Mouse (Mus musculus): ENCODE data around the gene Nme6. TPM values are rescaled to one million over a fixed set of nuclear protein-coding genes. Genes with fewer than 3 reads are reported as not detected.
A peak's percentile ranks its signal among the peaks of the same experiment; 100 is the strongest.
"Not testable (repeated sequence)": the region's sequence is repeated elsewhere in the genome, so short reads cannot be mapped to it uniquely, and the experiment has no call there.

Nme6 gene
- polyA plus RNA-seq (2015; fragmentation: Nextera tagmentation; extraction: Ambion mirVana): 58.1 and 59.2 TPM in 2 replicates

DNA sequence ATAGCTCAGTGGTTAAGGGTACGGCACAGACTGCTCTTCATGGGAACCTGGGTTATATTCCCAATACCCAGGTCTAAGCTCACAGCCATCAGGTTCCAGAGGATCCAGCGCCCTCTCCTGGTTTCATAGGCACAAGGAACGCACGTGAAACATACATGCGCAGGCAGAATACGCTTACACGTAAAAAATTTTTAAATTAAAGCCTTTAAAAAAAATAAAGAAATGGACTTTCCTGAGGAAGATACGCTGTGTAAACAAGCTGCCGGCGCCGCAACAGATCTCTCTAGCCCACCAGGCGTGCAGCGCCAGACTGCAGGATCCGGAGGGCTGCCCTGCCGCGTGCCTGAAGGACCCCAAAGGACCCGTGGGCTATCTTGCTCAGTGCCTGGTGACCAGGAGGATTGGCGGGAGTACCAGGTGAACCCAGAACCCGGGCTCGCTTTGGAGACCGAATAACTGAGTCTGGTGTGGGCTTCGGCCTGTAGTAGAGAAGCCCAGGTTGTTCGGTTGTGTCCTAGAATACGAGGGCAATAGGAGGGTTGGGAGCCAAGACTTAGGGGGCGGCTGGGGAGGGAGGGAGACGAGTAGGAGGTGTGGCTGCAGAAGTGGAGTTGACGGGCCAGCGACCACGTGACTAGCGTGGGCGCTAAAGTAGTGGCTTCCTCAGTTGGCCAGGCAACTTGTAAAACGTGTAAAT, at the start of gene Nme6:
Gene Nme6, plus strand, starts transcription at position 359 of the 697 bp plus-strand sequence.
- Histone ChIP-seq H3K4me3 (ENCODE audit: low read length) (peak within 1 kb of the TSS; percentile 71), H3K4me1 (ENCODE audit: control insufficient read depth, insufficient read depth, low read length) (peaks cover 8% of the 10 kb centered on the region), H3K27me3 (ENCODE audit: control insufficient read depth, insufficient read depth, low read length) (no peaks in the 10 kb centered on the region), H3K4me2 (ENCODE audit: low read depth, low read length) (peak within 1 kb of the TSS; percentile 92), H3K9me3 (replicated peaks; ENCODE audit: control insufficient read depth, low read length) (no peaks in the 10 kb centered on the region), H3K27ac (ENCODE audit: low read length) (peak within 1 kb of the TSS; percentile 79), H3K36me3 (ENCODE audit: control insufficient read depth, insufficient read depth) (no peaks in the 10 kb centered on the region), H3K9ac (ENCODE audit: low read length) (peak within 1 kb of the TSS; percentile 79)
- under 1% methylated on average over 32 of the region's 32 CpGs for WGBS
- ATAC-seq (replicated peaks; ENCODE audit: extremely low read depth, insufficient read depth, low FRiP score): peak; percentile 94

DNA sequence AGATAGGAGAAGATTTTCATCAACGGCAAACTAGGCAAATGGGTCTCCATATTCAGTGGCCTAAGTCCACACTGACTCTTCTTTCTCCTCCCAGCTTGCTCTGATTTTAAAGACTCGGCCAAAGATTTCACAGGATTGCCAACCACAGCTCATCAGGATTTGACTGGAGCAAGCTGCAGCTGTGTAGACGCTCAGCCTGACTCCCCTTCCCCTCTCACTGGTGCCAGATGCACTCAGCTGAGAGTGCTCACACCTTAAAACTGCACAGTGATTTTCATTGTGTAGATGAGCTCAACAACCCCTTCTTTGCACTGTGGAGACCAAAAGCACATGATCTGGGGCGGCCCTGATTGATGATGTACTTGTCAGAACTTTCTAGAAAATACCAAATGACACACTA, 42.0 kb upstream of the Nme6 start, which contains the start of gene Fbxw27:
Gene Fbxw27, minus strand, starts transcription at position 101 of the 400 bp plus-strand sequence.
- not testable (repeated sequence) for ATAC-seq (replicated peaks; ENCODE audit: extremely low read depth, insufficient read depth, low FRiP score)

GRCm38 (mm10) chr9:109795221-109795620, 37.3 kb upstream of the Nme6 start:
- no peaks in the 10 kb centered on the region for H3K4me1 ChIP-seq (ENCODE audit: control insufficient read depth, insufficient read depth, low read length)
- H3K4me3 ChIP-seq (ENCODE audit: low read length): no peak overlapping the region
- no peaks in the 10 kb centered on the region for H3K9me3 ChIP-seq (replicated peaks; ENCODE audit: control insufficient read depth, low read length)
- H3K36me3 ChIP-seq (ENCODE audit: control insufficient read depth, insufficient read depth): no peaks in the 10 kb centered on the region
- WGBS: 79% methylated on average over 2 of the region's 2 CpGs
- H3K9ac ChIP-seq (ENCODE audit: low read length): no peak overlapping the region
- H3K4me2 ChIP-seq (ENCODE audit: low read depth, low read length): no peak overlapping the region
- no peaks in the 10 kb centered on the region for H3K27me3 ChIP-seq (ENCODE audit: control insufficient read depth, insufficient read depth, low read length)
- no peak overlapping the region for H3K27ac ChIP-seq (ENCODE audit: low read length)
- ATAC-seq (replicated peaks; ENCODE audit: extremely low read depth, insufficient read depth, low FRiP score): no peak

More for the DNA sequence above, 42.0 kb upstream of the Nme6 start, which contains the start of gene Fbxw27:
- not testable (repeated sequence) for H3K4me3 ChIP-seq (ENCODE audit: low read length); H3K36me3 ChIP-seq (ENCODE audit: control insufficient read depth, insufficient read depth); H3K27ac ChIP-seq (ENCODE audit: low read length); H3K4me2 ChIP-seq (ENCODE audit: low read depth, low read length); H3K27me3 ChIP-seq (ENCODE audit: control insufficient read depth, insufficient read depth, low read length); H3K4me1 ChIP-seq (ENCODE audit: control insufficient read depth, insufficient read depth, low read length); H3K9ac ChIP-seq (ENCODE audit: low read length); H3K9me3 ChIP-seq (replicated peaks; ENCODE audit: control insufficient read depth, low read length)
- 80% methylated on average over 4 of the region's 4 CpGs for WGBS

GRCm38 (mm10) chr9:109795811-109796210, 36.7 kb upstream of the Nme6 start:
- WGBS: 68% methylated on average over 2 of the region's 2 CpGs
- no peak for ATAC-seq (replicated peaks; ENCODE audit: extremely low read depth, insufficient read depth, low FRiP score)
- no peaks in the 10 kb centered on the region for H3K36me3 ChIP-seq (ENCODE audit: control insufficient read depth, insufficient read depth)
- H3K27me3 ChIP-seq (ENCODE audit: control insufficient read depth, insufficient read depth, low read length): no peaks in the 10 kb centered on the region
- no peaks in the 10 kb centered on the region for H3K4me1 ChIP-seq (ENCODE audit: control insufficient read depth, insufficient read depth, low read length)
- no peaks in the 10 kb centered on the region for H3K9me3 ChIP-seq (replicated peaks; ENCODE audit: control insufficient read depth, low read length)
- H3K4me3 ChIP-seq (ENCODE audit: low read length): no peak overlapping the region
- H3K27ac ChIP-seq (ENCODE audit: low read length): no peak overlapping the region
- H3K9ac ChIP-seq (ENCODE audit: low read length): no peak overlapping the region
- no peak overlapping the region for H3K4me2 ChIP-seq (ENCODE audit: low read depth, low read length)

GRCm38 (mm10) chr9:109798051-109798450, 34.5 kb upstream of the Nme6 start:
- WGBS: 94% methylated on average over 1 of the region's 1 CpGs
- Histone ChIP-seq H3K9me3 (replicated peaks; ENCODE audit: control insufficient read depth, low read length) (no peaks in the 10 kb centered on the region), H3K36me3 (ENCODE audit: control insufficient read depth, insufficient read depth) (no peaks in the 10 kb centered on the region), H3K4me3 (ENCODE audit: low read length) (no peak overlapping the region), H3K9ac (ENCODE audit: low read length) (no peak overlapping the region), H3K27ac (ENCODE audit: low read length) (no peak overlapping the region), H3K4me2 (ENCODE audit: low read depth, low read length) (no peak overlapping the region), H3K4me1 (ENCODE audit: control insufficient read depth, insufficient read depth, low read length) (no peaks in the 10 kb centered on the region), H3K27me3 (ENCODE audit: control insufficient read depth, insufficient read depth, low read length) (no peaks in the 10 kb centered on the region)
- ATAC-seq (replicated peaks; ENCODE audit: extremely low read depth, insufficient read depth, low FRiP score): no peak

- not testable (repeated sequence) for H3K4me2 ChIP-seq (ENCODE audit: low read depth, low read length); H3K4me3 ChIP-seq (ENCODE audit: low read length); H3K9ac ChIP-seq (ENCODE audit: low read length); H3K36me3 ChIP-seq (ENCODE audit: control insufficient read depth, insufficient read depth); ATAC-seq (replicated peaks; ENCODE audit: extremely low read depth, insufficient read depth, low FRiP score); H3K4me1 ChIP-seq (ENCODE audit: control insufficient read depth, insufficient read depth, low read length); H3K27ac ChIP-seq (ENCODE audit: low read length); H3K9me3 ChIP-seq (replicated peaks; ENCODE audit: control insufficient read depth, low read length); H3K27me3 ChIP-seq (ENCODE audit: control insufficient read depth, insufficient read depth, low read length)
- 83% methylated on average over 2 of the region's 2 CpGs for WGBS
These were observed 27.0 kb upstream of the Nme6 start for GRCm38 (mm10) chr9:109805596-109805995.

DNA sequence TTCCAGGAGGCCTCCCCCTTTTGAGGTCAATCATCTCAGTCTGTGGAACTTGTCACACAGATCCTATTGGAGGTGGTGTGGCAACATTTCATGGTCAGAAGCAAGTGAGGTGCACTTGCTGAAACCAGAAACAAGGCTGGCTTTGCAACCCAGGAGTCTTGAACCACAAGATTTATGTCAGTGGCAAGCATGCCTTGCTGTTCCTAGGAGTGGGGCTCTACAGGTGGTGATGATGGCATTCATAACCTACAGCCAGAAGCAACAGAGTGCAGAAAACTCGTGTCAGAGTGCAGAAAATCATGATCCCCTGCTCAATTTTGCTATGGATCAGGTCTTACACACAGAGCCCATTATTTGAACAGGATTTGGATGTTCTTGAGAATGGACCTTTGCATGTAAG, 26.3 kb upstream of the Nme6 start:
- no peak for ATAC-seq (replicated peaks; ENCODE audit: extremely low read depth, insufficient read depth, low FRiP score)
- Histone ChIP-seq H3K4me3 (ENCODE audit: low read length) (no peak overlapping the region), H3K9me3 (replicated peaks; ENCODE audit: control insufficient read depth, low read length) (no peaks in the 10 kb centered on the region), H3K36me3 (ENCODE audit: control insufficient read depth, insufficient read depth) (no peaks in the 10 kb centered on the region), H3K27ac (ENCODE audit: low read length) (no peak overlapping the region), H3K9ac (ENCODE audit: low read length) (no peak overlapping the region), H3K4me2 (ENCODE audit: low read depth, low read length) (no peak overlapping the region), H3K4me1 (ENCODE audit: control insufficient read depth, insufficient read depth, low read length) (no peaks in the 10 kb centered on the region), H3K27me3 (ENCODE audit: control insufficient read depth, insufficient read depth, low read length) (no peaks in the 10 kb centered on the region)
- 33% methylated on average over 1 of the region's 1 CpGs for WGBS

- H3K36me3 ChIP-seq (ENCODE audit: control insufficient read depth, insufficient read depth): no peaks in the 10 kb centered on the region
- H3K27ac ChIP-seq (ENCODE audit: low read length): no peak overlapping the region
- 70% methylated on average over 2 of the region's 2 CpGs for WGBS
- H3K4me2 ChIP-seq (ENCODE audit: low read depth, low read length): no peak overlapping the region
- no peaks in the 10 kb centered on the region for H3K9me3 ChIP-seq (replicated peaks; ENCODE audit: control insufficient read depth, low read length)
- H3K4me1 ChIP-seq (ENCODE audit: control insufficient read depth, insufficient read depth, low read length): no peaks in the 10 kb centered on the region
- H3K4me3 ChIP-seq (ENCODE audit: low read length): no peak overlapping the region
- ATAC-seq (replicated peaks; ENCODE audit: extremely low read depth, insufficient read depth, low FRiP score): no peak
- no peaks in the 10 kb centered on the region for H3K27me3 ChIP-seq (ENCODE audit: control insufficient read depth, insufficient read depth, low read length)
- H3K9ac ChIP-seq (ENCODE audit: low read length): no peak overlapping the region
These were observed 25.8 kb upstream of the Nme6 start for GRCm38 (mm10) chr9:109806695-109807293.

DNA sequence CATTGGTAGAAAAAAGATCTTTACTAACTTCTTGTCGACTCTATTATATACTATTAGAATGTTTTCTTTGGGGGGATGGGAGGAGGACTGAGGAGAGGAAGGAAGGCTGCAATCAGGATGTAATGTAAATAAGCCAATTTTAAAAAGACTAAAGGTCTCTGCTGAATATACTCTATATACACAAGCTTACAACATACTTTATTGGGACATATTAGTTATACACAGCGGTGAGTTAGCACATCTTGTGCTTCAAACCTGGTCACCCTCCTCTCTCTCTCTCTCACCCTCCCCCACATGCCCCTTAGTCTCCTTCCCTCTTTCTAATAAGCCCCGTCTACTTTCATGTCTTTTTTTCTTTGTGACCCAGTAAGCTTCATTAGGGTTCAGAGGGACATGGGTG, 24.7 kb upstream of the Nme6 start:
- ATAC-seq (replicated peaks; ENCODE audit: extremely low read depth, insufficient read depth, low FRiP score): no peak
- WGBS: 41% methylated on average over 3 of the region's 3 CpGs
- no peaks in the 10 kb centered on the region for H3K9me3 ChIP-seq (replicated peaks; ENCODE audit: control insufficient read depth, low read length)
- H3K4me3 ChIP-seq (ENCODE audit: low read length): no peak overlapping the region
- H3K4me1 ChIP-seq (ENCODE audit: control insufficient read depth, insufficient read depth, low read length): no peaks in the 10 kb centered on the region
- no peaks in the 10 kb centered on the region for H3K36me3 ChIP-seq (ENCODE audit: control insufficient read depth, insufficient read depth)
- H3K4me2 ChIP-seq (ENCODE audit: low read depth, low read length): no peak overlapping the region
- no peak overlapping the region for H3K27ac ChIP-seq (ENCODE audit: low read length)
- H3K9ac ChIP-seq (ENCODE audit: low read length): no peak overlapping the region
- no peaks in the 10 kb centered on the region for H3K27me3 ChIP-seq (ENCODE audit: control insufficient read depth, insufficient read depth, low read length)

All from heart, embryonic 16.5 days (tissue).